Mouse (Mus musculus): ENCODE data around the gene Appl1. TPM values are rescaled to one million over a fixed set of nuclear protein-coding genes. Genes with fewer than 3 reads are reported as not detected.

Gene Appl1
- polyA plus RNA-seq (2012; fragmentation: generic; extraction: Trizol), result 1 to 10 TPM in 1 of 2 experiments, under 1 TPM in 1; 0.16 to 1.7 TPM

DNA sequence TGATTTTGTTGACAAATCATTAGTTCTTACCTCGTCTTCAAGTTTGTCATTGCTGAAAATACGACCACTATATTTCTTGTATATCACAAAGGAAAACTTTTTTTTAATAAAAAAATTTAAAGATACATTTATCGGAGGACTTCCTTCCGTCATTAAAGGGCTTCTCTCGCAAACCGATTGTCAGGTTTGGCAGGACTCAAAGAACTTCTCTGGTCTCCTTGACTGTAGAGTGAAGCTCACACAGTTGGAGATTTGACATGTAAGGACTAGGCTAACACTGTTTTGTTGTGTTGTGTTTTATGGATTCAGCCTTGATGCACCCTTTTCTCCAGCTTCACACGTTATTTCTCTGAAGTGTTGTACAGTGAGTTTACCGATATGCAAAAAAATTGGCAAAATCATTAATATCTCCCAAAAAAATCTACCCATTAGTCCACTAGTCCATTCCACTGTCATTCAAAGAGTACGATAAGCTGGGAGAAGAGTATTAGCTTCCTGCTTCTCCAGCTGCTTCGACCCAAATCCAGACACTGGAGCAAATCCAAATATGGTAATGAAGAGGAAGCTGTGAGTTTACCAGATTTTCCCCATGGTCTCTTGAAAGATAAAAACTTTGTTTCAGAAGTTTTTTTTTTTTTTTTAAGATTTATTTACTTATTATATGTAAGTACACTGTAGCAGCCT, at the start of gene Appl1:
TSS of gene Appl1 (minus strand) at position 127 of the 684 bp plus-strand sequence.

DNA sequence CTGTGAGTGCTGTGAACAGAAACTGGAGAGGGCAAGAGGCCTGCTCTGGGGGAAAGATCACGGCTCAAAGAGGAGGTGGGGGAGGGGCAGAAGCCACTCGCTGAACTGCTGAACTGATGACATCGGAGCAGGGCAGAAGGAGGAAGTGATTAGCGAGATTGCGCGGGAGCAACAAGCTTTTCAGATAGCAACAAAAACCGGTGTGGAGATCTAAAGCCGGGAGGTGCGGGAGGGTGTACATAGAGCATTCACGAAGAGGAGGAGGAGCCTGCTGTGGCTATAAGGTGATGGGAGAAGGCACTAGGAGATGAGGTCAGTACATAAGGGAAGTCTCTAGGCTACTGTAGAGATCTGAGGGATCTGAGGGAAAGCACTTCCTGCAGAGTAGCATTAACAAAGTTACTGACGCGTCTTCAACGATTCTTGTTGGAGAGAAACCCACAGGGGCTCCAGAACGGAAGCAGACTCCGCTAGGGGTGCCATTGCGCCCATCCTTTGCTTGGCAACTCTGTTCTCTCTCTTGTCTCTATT, 23.2 kb upstream of the Appl1 start, which contains the start of gene Hesx1:
TSS of gene Hesx1 (plus strand) at position 206 of the 531 bp plus-strand sequence.

DNA sequence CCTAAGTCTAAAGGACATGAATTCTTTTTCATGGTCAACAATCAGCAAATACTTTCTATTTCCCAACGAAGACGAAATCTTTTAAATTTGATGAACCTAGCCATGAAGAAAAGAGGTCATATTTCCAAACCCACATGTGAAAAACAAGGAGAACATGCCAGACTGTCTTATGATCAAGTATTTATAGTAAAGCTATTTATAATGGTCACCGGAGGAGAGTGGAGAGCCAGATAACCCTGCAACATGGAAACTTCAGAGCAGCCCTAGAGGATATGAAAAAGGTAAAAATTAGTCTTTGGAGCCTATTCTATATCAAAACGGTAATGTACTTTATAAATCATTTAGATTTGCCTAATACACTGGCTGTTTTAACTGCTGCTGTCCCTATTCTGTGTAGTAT, 76.6 kb downstream of the Appl1 start, which contains the start of gene Asb14:
TSS of gene Asb14 (plus strand) at position 166 of the 400 bp plus-strand sequence.

Other genes with a start within 250 kb of the Appl1 start
- under 1 TPM in 1 of 2 experiments, not detected in 1; 0.07 TPM for gene Asb14, start 76.7 kb downstream of the Appl1 start, polyA plus RNA-seq (2012; fragmentation: generic; extraction: Trizol)
- not detected for gene Hesx1, start 23.2 kb upstream of the Appl1 start, polyA plus RNA-seq (2012; fragmentation: generic; extraction: Trizol)
- 1 to 10 TPM in 1 of 2 experiments, under 1 TPM in 1; 0.08 to 8.6 TPM for gene Il17rd, start 67.7 kb upstream of the Appl1 start, polyA plus RNA-seq (2012; fragmentation: generic; extraction: Trizol)
- 1 to 10 TPM in 1 of 2 experiments, under 1 TPM in 1; 0.26 to 1.8 TPM for gene Arhgef3, start 143.7 kb upstream of the Appl1 start, polyA plus RNA-seq (2012; fragmentation: generic; extraction: Trizol)